Mouse (Mus musculus) brain, embryonic 14.5 days (tissue): ENCODE results near the gene Tmem214.

ENCODE experiments used
- CTCF ChIP-seq: fragments of 200-500 bp; IDR thresholded peaks from 2 replicates; pipeline ENCODE4 v1.5.1; 2012; ENCODE audit warnings: inconsistent platforms, mild to moderate bottlenecking, moderate library complexity, borderline replicate concordance; ENCODE audit not compliant: insufficient read depth, insufficient read length; ENCODE audit errors: extremely low read depth
- POLR2A ChIP-seq: fragments of 200-500 bp; IDR thresholded peaks from 2 replicates; pipeline ENCODE4 v1.6.1; 2012; ENCODE audit warnings: mild to moderate bottlenecking, inconsistent platforms, borderline replicate concordance; ENCODE audit not compliant: poor library complexity, insufficient read depth, insufficient read length, severe bottlenecking; ENCODE audit errors: extremely low read depth

DNA sequence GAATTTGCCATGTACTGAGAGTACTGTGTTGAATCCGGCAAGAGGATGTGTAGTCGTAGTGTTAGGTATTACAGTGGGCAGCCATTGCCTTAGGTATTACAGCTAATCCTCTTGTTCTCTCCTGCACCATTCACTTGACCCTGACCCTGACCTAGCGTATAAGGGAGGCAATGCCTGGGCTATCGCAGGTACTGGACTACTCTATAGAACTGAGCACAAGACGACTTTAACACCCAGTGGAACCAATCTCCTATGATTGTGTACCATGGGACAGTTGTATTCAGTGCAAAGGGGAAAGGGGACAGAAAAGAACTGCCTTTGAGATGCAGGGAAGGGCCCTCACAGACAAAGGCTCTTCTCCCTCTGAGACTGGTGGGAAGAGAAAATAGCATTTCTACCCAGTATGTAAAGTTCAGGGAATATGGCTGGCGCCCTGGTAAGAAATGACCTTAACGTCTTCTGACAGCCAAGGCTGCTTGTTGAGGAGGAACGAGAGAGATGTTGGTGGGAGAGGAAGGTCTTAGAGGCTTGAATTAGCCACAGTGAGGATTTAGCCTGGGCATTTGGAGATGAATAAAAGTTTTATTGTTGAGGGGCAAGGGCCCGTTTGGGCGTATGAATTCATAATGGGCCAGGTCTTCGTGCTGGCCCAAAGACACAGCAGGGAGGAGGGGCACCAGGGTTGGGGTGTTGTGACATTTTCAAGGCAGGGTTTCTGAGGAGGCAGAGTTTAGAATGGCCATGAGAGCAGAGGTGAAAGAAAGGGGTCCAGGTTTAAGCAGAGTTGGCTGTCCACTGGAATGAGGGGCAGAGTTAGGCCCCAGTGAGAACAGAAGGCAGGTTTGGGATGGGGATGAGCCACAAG, 43.5 kb upstream of the Tmem214 start:
- no peak for TF ChIP-seq POLR2A
- no peak for TF ChIP-seq CTCF
